Mouse (Mus musculus) lung, embryonic 16.5 days (tissue): ENCODE data around the gene Tead3. TPM values are rescaled to one million over a fixed set of nuclear protein-coding genes. Genes with fewer than 3 reads are reported as not detected.

Experiments
- ATAC-seq: fragments of 200-750 bp; cut with Nextera tagmentation; 2 replicates; pipeline ENCODE4 v1.8.0; 2017; ENCODE audit warnings: low read depth, mild to moderate bottlenecking, moderate library complexity
- H3K27ac ChIP-seq: fragments of 300-500 bp; sonication (generic); 2 replicates; pipeline ENCODE4 v1.5.1; 2014; ENCODE audit warnings: mild to moderate bottlenecking, control low read depth, low read length
- H3K27me3 ChIP-seq: fragments of 300-500 bp; sonication (generic); 2 replicates; pipeline ENCODE4 v1.6.1; 2014; ENCODE audit warnings: low read depth, low read length, mixed read lengths; ENCODE audit not compliant: control insufficient read depth, insufficient read depth
- H3K36me3 ChIP-seq: fragments of 300-500 bp; sonication (generic); 2 replicates; pipeline ENCODE4 v1.6.1; 2014; ENCODE audit warnings: low read length; ENCODE audit not compliant: control insufficient read depth, insufficient read depth
- H3K4me1 ChIP-seq: fragments of 300-500 bp; sonication (generic); replicated peaks from 2 replicates; pipeline ENCODE4 v1.6.1; 2014; ENCODE audit warnings: low read length, mixed read lengths; ENCODE audit not compliant: control insufficient read depth, insufficient read depth
- H3K4me2 ChIP-seq: fragments of 300-500 bp; sonication (generic); 2 replicates; pipeline ENCODE4 v1.6.1; 2014; ENCODE audit warnings: low read depth, low read length, control low read depth
- H3K4me3 ChIP-seq: fragments of 300-500 bp; sonication (generic); 2 replicates; pipeline ENCODE4 v1.5.1; 2014; ENCODE audit warnings: mild to moderate bottlenecking, low read length, control low read depth
- H3K9ac ChIP-seq: fragments of 300-500 bp; sonication (generic); 2 replicates; pipeline ENCODE4 v1.6.1; 2014; ENCODE audit warnings: low read length, control low read depth
- H3K9me3 ChIP-seq: fragments of 300-500 bp; sonication (generic); 2 replicates; pipeline ENCODE4 v1.6.1; 2016; ENCODE audit warnings: low read length; ENCODE audit not compliant: control insufficient read depth
- WGBS: fragments of 180-500 bp; shearing (Covaris S2); extraction: QIAGEN DNeasy Blood & Tissue Kit; methylation state at CpG from one replicate; pipeline ENCODE4 v1.1.7; 2014; 5-methylcytosine and 5-hydroxymethylcytosine counted together
- polyA plus RNA-seq: library from polyadenylated mRNA; unstranded; fragments of >200 nt; fragmentation: Nextera tagmentation; extraction: Ambion mirVana; gene quantifications from 2 replicates; pipeline ENCODE4 v1.2.1, GENCODE M21; 2015

Tead3 gene
- polyA plus RNA-seq: 11.6 and 12.4 TPM in 2 replicates

DNA sequence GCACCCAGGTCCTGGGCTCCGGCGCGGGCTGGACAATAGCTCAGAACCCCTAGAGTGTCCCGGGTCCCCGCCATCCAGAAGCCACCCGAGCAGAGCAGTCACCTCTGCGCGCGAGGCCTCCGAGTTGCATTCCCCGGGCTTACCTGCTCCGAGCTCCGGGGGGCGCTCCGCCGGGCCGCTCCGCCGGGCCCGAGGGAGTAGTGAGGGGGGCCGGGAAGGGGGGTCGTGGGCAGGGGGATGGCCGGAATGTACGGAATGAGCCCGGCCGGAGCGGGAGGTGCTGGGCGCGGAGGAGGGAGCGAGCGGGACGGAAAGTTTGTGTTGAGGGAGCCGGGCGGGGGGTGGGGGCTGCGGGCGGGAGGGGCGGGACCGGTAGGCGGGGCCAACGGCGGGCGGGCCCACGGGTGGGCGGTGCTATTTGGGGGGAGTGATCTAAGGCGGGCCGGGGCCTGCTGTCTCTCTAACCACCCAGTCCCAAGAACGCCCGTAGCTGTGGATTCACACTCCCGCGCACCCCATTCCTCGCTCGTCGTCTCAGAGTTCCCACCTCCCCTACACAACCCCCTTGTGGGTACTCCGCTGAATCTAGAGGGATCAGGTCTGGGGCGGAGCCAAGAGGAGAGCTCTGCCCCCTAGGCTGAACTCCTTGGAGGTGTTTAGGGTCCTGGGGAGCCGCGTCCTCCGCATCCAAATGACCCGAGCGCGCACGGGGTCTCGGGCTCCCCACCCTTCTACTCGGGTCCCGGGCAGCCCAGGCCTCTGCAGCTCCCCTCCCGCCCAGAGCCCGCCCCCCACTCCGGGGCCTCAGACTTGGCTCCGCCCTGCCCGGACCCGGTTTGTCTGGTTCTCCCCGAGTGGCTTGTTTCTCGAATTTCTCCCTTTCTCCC is at the start of gene Tead3:
Tead3 (minus strand) TSS at position 352 of the 887 bp plus-strand sequence.
- ATAC-seq: peak; percentile 89

DNA sequence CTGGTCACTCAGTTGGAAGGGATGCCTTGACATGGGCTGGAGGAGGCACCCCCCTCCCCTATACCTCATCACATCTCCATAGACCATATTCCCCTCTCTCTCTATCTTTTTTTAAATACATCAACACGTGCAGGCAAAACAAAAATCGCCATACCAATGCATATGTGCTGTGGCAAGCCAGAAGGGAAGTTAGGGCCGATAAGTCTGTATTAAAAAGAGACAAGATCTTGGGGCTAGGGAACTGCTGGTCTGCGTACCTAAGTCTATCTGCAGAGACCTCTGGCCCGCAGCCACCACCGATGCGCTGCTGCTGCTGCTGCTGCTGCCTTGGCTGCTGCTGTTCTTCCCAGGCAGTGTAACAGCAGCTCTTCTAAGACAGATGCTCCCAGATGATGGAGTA is 44.4 kb upstream of the Tead3 start:
- H3K9me3 ChIP-seq: no peaks in the 10 kb centered on the region
- no peaks in the 10 kb centered on the region for H3K27me3 ChIP-seq
- peaks cover 2% of the 10 kb centered on the region for H3K4me1 ChIP-seq
- H3K4me2 ChIP-seq: no peak overlapping the region
- H3K27ac ChIP-seq: no peak overlapping the region
- no peak overlapping the region for H3K9ac ChIP-seq
- no peak overlapping the region for H3K4me3 ChIP-seq
- no peaks in the 10 kb centered on the region; the same call in 1 of the 2 replicates for H3K36me3 ChIP-seq
- ATAC-seq: no peak
- 83% methylated on average over 7 of the region's 7 CpGs for WGBS

More for the DNA sequence above, at the start of gene Tead3:
- Histone ChIP-seq H3K9ac (peak within 1 kb of the TSS; percentile 96), H3K4me2 (peak within 1 kb of the TSS; percentile 94), H3K27ac (peak within 1 kb of the TSS; percentile 99), H3K4me1 (peaks cover 42% of the 10 kb centered on the region), H3K36me3 (no peaks in the 10 kb centered on the region), H3K9me3 (no peaks in the 10 kb centered on the region), H3K4me3 (peak within 1 kb of the TSS; percentile 84), H3K27me3 (no peaks in the 10 kb centered on the region)
- under 1% methylated on average over 51 of the region's 73 CpGs for WGBS

DNA sequence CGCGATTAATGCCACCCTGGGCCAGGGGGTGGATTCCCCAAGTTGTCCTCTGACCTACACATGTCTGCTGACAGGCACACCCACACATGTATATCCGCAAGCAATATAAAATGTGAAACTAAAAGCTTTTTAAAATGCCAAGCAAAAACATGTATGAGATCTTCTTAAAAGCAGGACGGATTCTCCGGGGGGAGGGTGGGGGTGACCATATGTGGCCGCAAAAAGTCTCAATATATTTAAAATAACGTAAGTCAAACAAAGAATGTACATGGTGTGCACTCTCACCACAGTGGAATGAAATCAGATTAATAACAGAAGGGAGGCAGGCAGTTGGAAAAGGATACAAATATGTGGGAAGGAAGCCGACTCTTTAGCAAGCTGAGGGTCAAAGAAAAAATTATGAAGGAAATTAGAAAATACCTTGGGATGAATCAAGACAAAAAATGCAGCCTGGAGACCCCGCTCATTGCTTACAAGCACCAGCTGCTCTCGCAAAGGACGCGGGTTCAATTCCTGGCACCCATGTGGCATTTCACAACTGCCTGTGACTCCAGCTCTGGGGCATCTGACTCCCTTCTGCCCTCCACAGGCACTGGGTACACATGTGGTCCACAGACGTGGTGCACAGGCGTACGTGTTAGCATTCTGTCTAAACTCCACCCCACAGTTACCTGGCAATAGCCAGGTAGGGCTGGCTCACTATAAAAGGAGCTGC is 43.6 kb upstream of the Tead3 start:
- 68% methylated on average over 15 of the region's 15 CpGs for WGBS
- no peak for ATAC-seq
- no peak overlapping the region for H3K9ac ChIP-seq
- no peaks in the 10 kb centered on the region; the same call in 1 of the 2 replicates for H3K4me1 ChIP-seq
- no peaks in the 10 kb centered on the region for H3K27me3 ChIP-seq
- H3K36me3 ChIP-seq: no peaks in the 10 kb centered on the region; the same call in 1 of the 2 replicates
- no peaks in the 10 kb centered on the region for H3K9me3 ChIP-seq
- H3K27ac ChIP-seq: no peak overlapping the region
- H3K4me3 ChIP-seq: no peak overlapping the region
- no peak overlapping the region for H3K4me2 ChIP-seq

DNA sequence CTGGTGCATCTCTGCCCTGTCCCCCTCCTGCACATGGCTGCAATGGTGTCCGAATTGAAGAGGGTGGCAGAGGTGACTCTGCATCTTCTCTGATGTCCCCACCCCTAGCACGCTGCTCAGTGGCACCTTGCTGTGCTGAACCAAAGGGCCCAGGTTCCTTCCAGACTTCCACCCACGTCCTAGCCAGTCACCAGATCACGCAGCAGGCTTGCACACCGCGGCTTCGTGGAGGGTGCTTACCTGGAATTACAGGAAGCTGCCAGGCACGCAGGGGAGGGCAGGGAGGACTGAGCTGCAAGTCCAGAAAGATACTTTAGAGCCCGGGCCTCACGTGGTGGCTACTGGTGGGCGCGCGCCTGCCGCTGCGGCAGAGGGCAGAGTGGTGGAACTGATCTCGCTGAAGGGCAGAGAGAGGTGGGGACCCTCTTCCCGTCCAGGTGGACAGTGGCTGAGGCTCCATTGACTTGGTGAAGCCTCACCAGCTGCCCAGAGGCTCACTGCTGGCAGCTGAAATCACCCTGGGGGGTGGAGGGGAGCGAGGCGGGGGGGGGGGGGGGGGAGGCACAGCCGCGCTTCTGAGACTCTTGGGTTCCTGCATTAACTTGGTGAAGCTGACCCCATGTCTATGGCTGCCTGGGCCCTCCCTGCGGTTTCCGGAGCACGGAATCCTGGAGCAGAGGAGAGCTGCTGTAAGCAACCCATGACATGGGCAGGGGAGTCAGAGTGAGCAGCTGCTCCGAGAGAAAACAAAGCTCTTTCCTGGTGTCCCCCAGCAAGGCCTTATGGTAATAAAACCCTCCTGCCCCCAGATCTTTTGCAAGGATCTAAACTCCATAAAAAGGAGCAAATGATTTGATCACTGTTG is 41.2 kb upstream of the Tead3 start:
- H3K4me3 ChIP-seq: no peak overlapping the region; the same call in 1 of the 2 replicates
- H3K4me1 ChIP-seq: no peaks in the 10 kb centered on the region; the same call in 1 of the 2 replicates
- H3K36me3 ChIP-seq: no peaks in the 10 kb centered on the region
- 6% methylated on average over 21 of the region's 25 CpGs for WGBS
- H3K9me3 ChIP-seq: no peaks in the 10 kb centered on the region
- H3K27ac ChIP-seq: no peak overlapping the region
- H3K4me2 ChIP-seq: peak overlapping the region; percentile 30
- H3K9ac ChIP-seq: peak overlapping the region; percentile 35; the same call in 1 of the 2 replicates
- peaks cover 7% of the 10 kb centered on the region; the same call in 1 of the 2 replicates for H3K27me3 ChIP-seq
- ATAC-seq: no peak

DNA sequence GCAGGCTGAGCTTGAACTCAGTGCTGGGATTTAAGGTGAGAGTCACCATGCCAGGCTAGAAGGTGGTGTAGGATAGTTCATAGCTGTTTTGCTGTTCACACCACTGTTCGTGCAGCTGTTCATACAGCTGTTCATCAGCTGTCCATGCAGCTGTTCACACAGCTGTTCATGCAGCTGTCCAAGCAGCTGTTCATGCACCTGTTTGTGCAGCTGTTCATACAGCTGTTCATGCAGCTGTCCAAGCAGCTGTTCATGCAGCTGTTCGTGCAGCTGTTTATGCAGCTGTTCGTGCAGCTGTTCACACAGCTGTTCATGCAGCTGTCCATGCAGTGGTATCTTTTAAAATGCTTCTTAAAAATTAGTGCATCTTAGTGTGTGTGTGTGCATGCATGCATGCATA is 37.9 kb upstream of the Tead3 start:
- H3K9me3 ChIP-seq: no peaks in the 10 kb centered on the region
- H3K27me3 ChIP-seq: peaks cover 12% of the 10 kb centered on the region
- no peak overlapping the region for H3K9ac ChIP-seq
- ATAC-seq: no peak
- WGBS: 85% methylated on average over 3 of the region's 3 CpGs
- H3K27ac ChIP-seq: no peak overlapping the region
- H3K36me3 ChIP-seq: no peaks in the 10 kb centered on the region
- H3K4me2 ChIP-seq: no peak overlapping the region
- H3K4me3 ChIP-seq: no peak overlapping the region
- peaks cover 3% of the 10 kb centered on the region; the same call in 1 of the 2 replicates for H3K4me1 ChIP-seq

DNA sequence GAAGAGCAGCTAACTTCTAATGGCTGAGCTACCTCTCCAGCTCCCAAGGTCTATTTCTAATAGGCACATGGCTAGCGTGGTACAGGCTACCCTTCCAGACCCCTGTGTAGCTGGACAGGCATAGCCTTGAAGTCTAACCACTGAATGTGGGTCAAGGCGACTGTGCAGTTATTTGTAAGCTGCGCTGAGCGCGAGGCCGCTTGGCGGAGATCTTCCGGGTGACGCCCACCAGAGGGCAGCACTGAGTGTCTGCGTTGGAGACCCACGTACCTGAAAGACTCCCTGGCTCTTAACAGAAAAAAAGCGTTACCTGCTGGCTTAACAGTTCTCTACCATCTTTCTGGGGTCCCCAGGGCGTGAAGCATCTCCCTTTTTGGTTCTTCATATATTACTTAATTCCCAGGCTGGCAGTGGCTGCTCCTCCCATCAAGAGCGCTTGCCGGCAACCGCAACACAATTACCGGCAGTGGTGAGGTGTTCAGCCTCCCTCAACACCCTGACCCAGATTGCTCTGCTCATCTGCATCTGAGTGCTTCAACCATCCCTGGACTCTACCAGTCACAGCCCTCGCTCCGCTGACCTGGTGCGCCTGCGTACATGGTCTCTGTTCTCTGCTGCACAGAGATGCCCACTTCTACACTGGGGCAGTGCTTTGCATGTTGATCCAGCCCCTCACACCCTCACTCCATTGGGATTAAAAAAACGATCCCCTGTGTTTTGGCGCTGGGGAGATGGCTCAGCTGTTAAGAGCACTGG is 35.7 kb upstream of the Tead3 start:
- no peak overlapping the region for H3K4me2 ChIP-seq
- H3K27ac ChIP-seq: no peak overlapping the region
- no peak for ATAC-seq
- H3K4me3 ChIP-seq: no peak overlapping the region
- WGBS: 10% methylated on average over 23 of the region's 23 CpGs
- peaks cover 12% of the 10 kb centered on the region for H3K27me3 ChIP-seq
- 0 out of 2 replicates have a peak, but pooled peaks cover 3% of the 10 kb centered on the region for H3K4me1 ChIP-seq
- no peak overlapping the region for H3K9ac ChIP-seq
- no peaks in the 10 kb centered on the region for H3K36me3 ChIP-seq
- no peaks in the 10 kb centered on the region for H3K9me3 ChIP-seq

DNA sequence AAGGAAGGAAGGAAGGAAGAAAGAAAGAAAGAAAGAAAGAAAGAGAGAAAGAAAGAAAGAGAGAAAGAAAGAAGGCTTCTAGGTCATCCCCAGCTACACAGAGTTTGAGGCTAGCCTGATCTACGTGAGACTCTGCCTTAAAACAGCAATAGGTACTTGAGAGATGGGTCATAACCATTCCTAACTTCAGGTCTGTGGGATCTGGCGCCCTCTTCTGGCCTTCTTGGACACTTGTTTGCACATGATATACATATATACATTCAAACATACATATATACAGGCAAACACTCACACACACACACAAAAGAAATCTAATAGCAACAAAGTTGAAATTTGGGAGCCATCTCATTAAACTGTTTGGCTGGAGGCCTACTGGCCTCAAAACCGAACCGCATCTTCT is 33.7 kb upstream of the Tead3 start:
- H3K4me2 ChIP-seq: no peak overlapping the region
- H3K9ac ChIP-seq: no peak overlapping the region
- 62% methylated on average over 4 of the region's 4 CpGs for WGBS
- H3K4me1 ChIP-seq: 0 out of 2 replicates have a peak, but pooled peaks cover 3% of the 10 kb centered on the region
- H3K4me3 ChIP-seq: no peak overlapping the region
- no peaks in the 10 kb centered on the region for H3K9me3 ChIP-seq
- no peak for ATAC-seq
- H3K27me3 ChIP-seq: peaks cover 12% of the 10 kb centered on the region
- H3K36me3 ChIP-seq: no peaks in the 10 kb centered on the region
- no peak overlapping the region for H3K27ac ChIP-seq

DNA sequence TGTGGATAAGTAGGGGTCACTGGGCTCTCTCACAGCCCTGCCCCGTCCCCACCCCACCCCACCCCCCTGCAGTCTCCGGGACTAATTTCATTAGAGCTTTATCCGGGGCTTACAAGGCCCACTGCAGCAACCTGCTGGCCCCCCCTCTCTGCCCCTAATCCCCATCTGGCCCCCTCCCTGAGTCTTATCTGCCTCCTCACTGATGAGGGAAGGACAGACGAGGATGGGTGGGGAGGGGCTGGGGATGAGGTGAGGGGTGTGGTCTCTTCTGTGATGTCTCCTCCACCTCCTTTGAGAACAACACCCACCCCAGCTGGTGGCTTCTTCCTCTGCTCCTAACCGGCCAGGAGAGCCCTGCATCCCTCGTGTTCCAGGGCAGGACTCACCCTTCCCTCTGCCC is 29.6 kb upstream of the Tead3 start:
- no peak overlapping the region for H3K4me2 ChIP-seq
- H3K9ac ChIP-seq: no peak overlapping the region
- no peaks in the 10 kb centered on the region for H3K36me3 ChIP-seq
- ATAC-seq: no peak
- WGBS: 13% methylated on average over 6 of the region's 6 CpGs
- no peak overlapping the region for H3K4me3 ChIP-seq
- peaks cover 6% of the 10 kb centered on the region; the same call in 1 of the 2 replicates for H3K27me3 ChIP-seq
- H3K27ac ChIP-seq: no peak overlapping the region
- no peaks in the 10 kb centered on the region for H3K9me3 ChIP-seq
- H3K4me1 ChIP-seq: no peaks in the 10 kb centered on the region
